Mouse (Mus musculus) heart, postnatal 4 days (tissue): Measurements from ENCODE around the gene Adgrv1. TPM values are rescaled to one million over a fixed set of nuclear protein-coding genes. Genes with fewer than 3 reads are reported as not detected.

Experiments
- DNase-seq: peaks from one replicate; pipeline ENCODE4 v3.0.0; 2021
- total RNA-seq, 2 experiments: library from RNA; stranded (reverse); gene quantifications; 2 replicates each; pipeline ENCODE4 v1.2.3; 2021

Adgrv1 gene
- total RNA-seq, 2 experiments from 2014 or later, result 1.5 to 2.0 TPM

DNA sequence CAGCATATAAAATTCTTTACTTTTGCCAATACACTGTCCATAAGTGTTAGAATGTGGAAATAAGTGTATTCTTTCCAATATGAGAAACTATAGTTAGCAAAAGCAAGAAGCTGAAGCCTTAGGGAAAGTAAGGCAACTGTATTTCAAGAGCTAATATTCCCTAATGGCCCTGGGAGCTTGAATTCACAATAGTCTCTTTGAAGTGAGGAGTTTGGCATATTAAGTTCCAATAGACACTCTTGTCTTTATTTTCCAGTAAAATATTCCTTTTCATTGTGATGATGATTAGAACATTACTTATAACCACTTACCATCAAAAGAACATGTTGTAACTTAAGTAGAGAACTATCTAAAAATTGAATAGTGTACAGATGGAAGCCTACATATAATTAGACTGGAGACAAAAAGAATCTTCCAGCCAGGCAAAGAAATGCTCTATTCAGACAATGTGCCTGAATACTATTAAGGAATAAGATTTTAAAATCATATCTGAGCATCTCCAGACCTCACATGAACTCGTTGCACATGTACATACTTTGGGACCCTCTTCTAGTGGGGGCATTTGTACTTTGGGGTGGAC, 225.0 kb downstream of the Adgrv1 start:
- no peak for DNase-seq

DNA sequence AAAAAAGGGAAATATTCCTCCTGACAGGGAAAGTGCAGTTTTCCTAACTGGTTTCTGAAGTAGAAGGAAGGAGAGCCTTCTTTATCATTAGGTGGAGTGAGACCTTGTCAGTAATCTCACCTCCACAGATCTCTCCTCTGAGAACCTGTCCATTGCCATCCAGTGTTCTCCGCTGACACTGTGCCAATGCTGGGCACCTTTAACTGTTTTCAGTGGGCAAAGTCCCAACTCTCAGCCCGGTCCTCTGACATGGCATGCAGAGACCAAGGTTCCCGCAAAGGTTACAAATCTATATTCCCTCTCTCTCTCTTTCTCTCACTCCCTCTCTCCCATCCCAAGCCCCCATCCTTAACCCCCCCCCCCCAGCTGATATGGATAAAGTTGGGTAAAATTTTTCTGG, 230.1 kb downstream of the Adgrv1 start:
- peak; percentile 14 for DNase-seq

GRCm38 (mm10) chr13:81402191-81402590, 230.8 kb downstream of the Adgrv1 start:
- DNase-seq, result no peak

DNA sequence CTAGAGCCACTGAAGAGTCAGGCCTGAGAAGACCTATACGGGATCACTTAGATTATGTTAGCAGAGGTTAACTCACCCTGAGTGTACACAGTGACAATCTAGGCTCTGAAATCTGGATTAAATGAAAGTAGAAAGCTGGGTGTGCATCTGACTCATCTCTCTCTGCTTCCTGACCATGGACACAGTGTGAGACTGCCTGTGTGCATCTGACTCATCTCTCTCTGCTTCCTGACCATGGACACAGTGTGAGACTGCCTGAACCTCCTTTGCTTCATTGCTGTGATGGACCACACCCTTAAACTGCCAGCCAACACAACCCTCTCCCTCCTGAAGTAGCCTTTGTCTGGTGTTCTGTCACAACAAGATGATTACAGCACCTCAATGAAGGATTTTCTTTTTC, 231.2 kb downstream of the Adgrv1 start:
- no peak for DNase-seq

GRCm38 (mm10) chr13:81385597-81386362, 247.2 kb downstream of the Adgrv1 start:
- peak; percentile 50 for DNase-seq

- DNase-seq, result no peak
These were observed 251.1 kb downstream of the Adgrv1 start for GRCm38 (mm10) chr13:81381835-81382234.

DNA sequence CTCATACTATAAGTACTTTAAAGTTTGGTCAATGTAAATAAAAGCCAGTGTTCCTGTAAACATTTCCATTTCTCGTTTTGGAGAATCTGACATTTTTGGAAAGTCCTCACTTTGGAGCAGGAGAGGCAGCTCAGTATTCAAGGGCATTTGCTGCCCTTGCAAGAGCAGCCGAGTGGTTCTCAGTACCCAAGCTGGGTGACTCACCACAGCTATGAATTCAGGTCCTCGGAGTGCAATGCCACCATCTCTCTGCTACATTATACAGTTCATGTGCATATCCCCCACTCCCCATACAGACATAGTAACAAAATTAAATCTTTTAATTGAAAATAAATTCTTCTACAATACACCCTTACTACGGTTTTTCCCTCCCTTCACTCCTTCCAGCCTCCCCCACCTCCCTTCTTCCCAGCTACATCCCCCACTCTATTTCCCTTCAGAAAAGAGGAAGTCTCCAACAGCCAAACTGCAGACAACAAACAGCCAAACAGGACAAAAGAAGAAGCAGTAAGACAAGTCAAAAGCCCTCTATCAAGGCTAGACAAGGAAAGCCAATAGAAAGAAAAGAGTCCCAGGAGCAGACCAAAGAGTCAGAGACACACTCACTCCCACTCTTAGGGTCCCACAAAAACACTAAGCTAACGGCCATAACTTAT, 262.0 kb downstream of the Adgrv1 start:
- no peak for DNase-seq

GRCm38 (mm10) chr13:81370196-81370595, 262.8 kb downstream of the Adgrv1 start:
- DNase-seq, result no peak

DNA sequence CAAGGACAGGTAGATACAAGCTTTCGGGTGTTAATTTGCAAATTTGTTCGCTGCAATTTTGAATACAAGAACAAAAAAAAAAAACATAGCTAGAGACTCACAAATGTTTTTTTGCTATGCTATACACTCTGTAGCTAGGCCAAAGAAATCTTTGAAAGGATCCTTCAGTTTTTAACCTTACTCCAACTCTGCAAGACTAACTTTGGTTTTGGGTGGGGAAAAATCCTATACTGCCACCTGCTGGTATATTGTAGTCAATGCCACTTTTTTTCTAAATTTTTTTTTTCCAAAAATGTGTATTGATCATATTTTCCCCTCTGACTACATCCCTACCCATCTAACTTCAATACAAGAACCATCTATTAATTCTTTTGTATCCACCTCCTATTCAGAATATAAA, 263.4 kb downstream of the Adgrv1 start:
- no peak for DNase-seq

GRCm38 (mm10) chr13:81368987-81369386, 264.0 kb downstream of the Adgrv1 start:
- no peak for DNase-seq

- DNase-seq, result peak; percentile 9
These were observed 265.1 kb downstream of the Adgrv1 start for GRCm38 (mm10) chr13:81367681-81368376.

DNA sequence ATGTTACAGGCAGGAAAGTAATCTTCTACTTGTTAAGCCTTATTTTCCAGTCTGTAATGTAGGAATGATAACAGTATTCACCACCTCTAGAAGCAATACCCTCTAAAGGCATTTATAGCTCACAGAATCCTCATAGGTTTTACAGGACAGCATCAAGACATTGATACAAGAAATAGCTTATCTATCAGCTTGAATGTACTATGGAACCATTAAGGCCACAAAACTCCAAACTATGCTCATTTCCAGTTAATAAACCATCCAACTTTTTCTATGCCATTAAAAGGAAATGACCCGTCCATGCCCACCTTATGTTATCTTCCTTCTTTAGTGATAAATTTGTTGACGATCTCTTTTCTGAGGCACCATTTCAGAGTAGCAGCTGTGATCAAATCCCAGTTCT, 272.6 kb downstream of the Adgrv1 start:
- no peak for DNase-seq

DNA sequence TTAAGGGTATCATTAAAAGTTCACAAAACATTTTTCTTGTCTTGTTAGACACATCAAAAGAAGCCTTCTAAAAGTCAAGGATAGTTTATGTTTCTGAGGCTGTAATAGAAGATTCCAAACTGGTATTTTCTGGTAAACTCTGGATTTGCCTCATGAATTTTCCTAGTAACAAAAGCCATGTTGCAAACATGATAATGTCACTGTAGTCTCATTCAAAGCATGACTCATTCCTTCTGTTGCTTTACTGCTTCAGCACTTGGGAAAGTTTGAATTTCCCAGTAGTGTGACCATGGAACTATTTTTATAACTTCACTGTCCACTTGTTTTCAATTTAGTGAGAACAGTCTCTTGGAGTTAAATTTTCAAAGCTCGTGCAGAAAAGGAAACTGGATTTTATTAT, 274.2 kb downstream of the Adgrv1 start:
- DNase-seq, result no peak

GRCm38 (mm10) chr13:81358365-81358764, 274.6 kb downstream of the Adgrv1 start:
- DNase-seq, result no peak

DNA sequence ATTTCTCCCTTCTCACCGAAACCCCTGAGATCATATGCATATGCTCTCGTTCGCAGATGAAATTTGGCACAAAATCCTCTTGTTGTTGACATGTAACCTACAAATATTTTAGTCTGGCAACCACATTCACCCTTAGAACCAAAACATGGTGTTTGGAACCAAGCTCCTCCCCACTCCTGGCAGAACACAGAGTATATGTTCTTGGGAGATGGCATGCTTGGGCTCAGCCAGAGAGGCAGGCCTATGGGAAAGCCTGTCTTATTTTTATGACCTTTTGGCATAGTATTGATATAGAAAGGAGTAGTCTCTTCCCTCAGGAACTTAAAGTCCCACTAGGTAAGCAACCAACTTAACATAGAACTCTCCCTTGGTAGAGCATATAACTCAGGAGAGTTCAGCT, 275.7 kb downstream of the Adgrv1 start:
- no peak for DNase-seq

DNA sequence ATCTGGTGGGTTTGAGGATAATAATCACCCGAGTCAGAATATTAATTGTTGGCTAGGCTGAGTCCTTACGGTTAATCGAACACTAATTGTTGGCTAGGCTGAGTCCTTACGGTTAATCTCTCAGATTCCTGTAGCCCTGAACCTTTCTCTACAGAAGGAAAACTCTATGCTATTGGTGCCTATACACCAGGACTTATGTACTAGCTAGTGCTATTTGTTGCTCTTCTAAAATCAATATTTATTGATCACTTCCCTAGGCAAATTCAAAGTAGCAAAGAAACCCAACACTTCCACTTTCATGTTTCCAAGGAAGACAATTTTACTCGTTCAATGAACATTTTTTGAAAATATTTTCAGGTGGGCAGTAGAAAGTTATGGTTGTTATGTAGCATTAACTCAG, 278.4 kb downstream of the Adgrv1 start:
- DNase-seq, result no peak

- DNase-seq, result peak; percentile 65
These were observed 280.7 kb downstream of the Adgrv1 start for GRCm38 (mm10) chr13:81352296-81352695.

- peak; percentile 51 for DNase-seq
These were observed 281.3 kb downstream of the Adgrv1 start for GRCm38 (mm10) chr13:81351462-81352155.

GRCm38 (mm10) chr13:81347261-81347980, 285.5 kb downstream of the Adgrv1 start:
- DNase-seq, result no peak

GRCm38 (mm10) chr13:81342987-81343596, 289.9 kb downstream of the Adgrv1 start:
- DNase-seq, result no peak

- DNase-seq, result no peak
These were observed 297.7 kb downstream of the Adgrv1 start for GRCm38 (mm10) chr13:81335241-81335640.
